Mouse (Mus musculus) cerebellum, adult 18-20 months (tissue): Measurements from ENCODE around the gene Csdc2.
A peak's percentile ranks its signal among the peaks of the same experiment; 100 is the strongest.
"Not testable (repeated sequence)": the region's sequence is repeated elsewhere in the genome, so short reads cannot be mapped to it uniquely, and the experiment has no call there.

Experiments
- DNase-seq, 2 experiments: peaks; one replicate each; pipeline ENCODE4 v3.0.0; 2021

Gene Csdc2

GRCm38 (mm10) chr15:81956457-81956856, 19.9 kb downstream of the Csdc2 start:
- DNase-seq = peak; percentile 59 to 75

- no peak for DNase-seq
Measured at GRCm38 (mm10) chr15:81957598-81957997, 21.0 kb downstream of the Csdc2 start.

GRCm38 (mm10) chr15:81958906-81959305, 22.3 kb downstream of the Csdc2 start:
- no peak for DNase-seq

GRCm38 (mm10) chr15:81960171-81961077, 23.9 kb downstream of the Csdc2 start, which contains the start of gene Pmm1:
Gene Pmm1 (minus strand): TSS chr15:81960930.
- peak; percentile 99 to 100 for DNase-seq

- no peak for DNase-seq
Measured at GRCm38 (mm10) chr15:81961078-81961451, 24.5 kb downstream of the Csdc2 start.

GRCm38 (mm10) chr15:81964262-81964661, 27.7 kb downstream of the Csdc2 start:
- DNase-seq = no peak

- DNase-seq = no peak
Measured at GRCm38 (mm10) chr15:81964980-81965545, 28.5 kb downstream of the Csdc2 start.

GRCm38 (mm10) chr15:81966062-81966829, 29.7 kb downstream of the Csdc2 start:
- no peak for DNase-seq

- no peak for DNase-seq
Measured at GRCm38 (mm10) chr15:81967821-81968220, 31.3 kb downstream of the Csdc2 start.

- DNase-seq = no peak
Measured at GRCm38 (mm10) chr15:81968447-81968846, 31.9 kb downstream of the Csdc2 start.

GRCm38 (mm10) chr15:81969173-81969572, 32.6 kb downstream of the Csdc2 start:
- no peak for DNase-seq

GRCm38 (mm10) chr15:81969635-81970034, 33.1 kb downstream of the Csdc2 start:
- DNase-seq = not testable (repeated sequence)

- not testable (repeated sequence) for DNase-seq
Measured at GRCm38 (mm10) chr15:81970498-81970897, 33.9 kb downstream of the Csdc2 start.

- not testable (repeated sequence) for DNase-seq
Measured at GRCm38 (mm10) chr15:81975156-81975555, 38.6 kb downstream of the Csdc2 start.

- DNase-seq = no peak
Measured at GRCm38 (mm10) chr15:81980321-81980720, 43.8 kb downstream of the Csdc2 start, which contains the start of gene 1700029P11Rik. Gene 1700029P11Rik (plus strand): TSS chr15:81980540.

- no peak for DNase-seq
Measured at GRCm38 (mm10) chr15:81982173-81982572, 45.6 kb downstream of the Csdc2 start.

- no peak for DNase-seq
Measured at GRCm38 (mm10) chr15:81985267-81986161, 49.0 kb downstream of the Csdc2 start.

- no peak for DNase-seq
Measured at GRCm38 (mm10) chr15:81987646-81988045, 51.1 kb downstream of the Csdc2 start, which contains the start of gene Xrcc6. Gene Xrcc6 (plus strand): TSS chr15:81987835.

- peak; percentile 86 to 92 for DNase-seq
Measured at GRCm38 (mm10) chr15:81989371-81990062, 53.0 kb downstream of the Csdc2 start.

- no peak for DNase-seq
Measured at GRCm38 (mm10) chr15:81990549-81990948, 54.0 kb downstream of the Csdc2 start.

GRCm38 (mm10) chr15:81993992-81994391, 57.4 kb downstream of the Csdc2 start:
- no peak for DNase-seq
